In genomic region chr15:98567278-98568134, GRCm38 (mm10) we compare ENCODE assay signal across 8 mouse cellular contexts. TPM values are rescaled to one million over a fixed set of nuclear protein-coding genes. Genes with fewer than 3 reads are reported as not detected.
DNase-seq lines count a peak whose midpoint lies in the region; ATAC-seq lines count a peak whose summit lies in the region.

No protein-coding gene starts in this region.

- H3K9me3 ChIP-seq in hindbrain, embryonic 11.5 days (ENCODE audit: control insufficient read depth, low read length), result no peaks in the 10 kb centered on the region

- ATAC-seq in hindbrain, embryonic 11.5 days (ENCODE audit: low FRiP score), result peak; percentile 97

- DNase-seq in Muller cell, postnatal 12 days (ENCODE audit: inconsistent ontology term), result peak; percentile 99
- peak; percentile 100 for DNase-seq in cerebellum, adult 9-11 months
- DNase-seq in frontal cortex, adult 2 months (ENCODE audit: extremely low spot score in 1 of 2, low spot score in 1 of 2), result peak; percentile 99 to 100
- peak; percentile 99 for DNase-seq in hindbrain, embryonic 11.5 days (ENCODE audit: low spot score)
- peak; percentile 99 to 100 for DNase-seq in layer of hippocampus, postnatal 10 days (ENCODE audit: low spot score in 2 of 2)
- DNase-seq in lung, postnatal 10 days, result peak; percentile 100
- DNase-seq in ovary, postnatal 36 days (ENCODE audit: low spot score), result peak; percentile 99
- peak; percentile 99 for DNase-seq in thymus, postnatal 25 days

- H3K4me2 ChIP-seq in hindbrain, embryonic 11.5 days (replicated peaks; ENCODE audit: low read depth, low read length), result peak overlapping the region; percentile 77

- peak overlapping the region; percentile 87 for H3K27ac ChIP-seq in hindbrain, embryonic 11.5 days (ENCODE audit: low read depth, low read length)

- H3K4me1 ChIP-seq in hindbrain, embryonic 11.5 days (replicated peaks; ENCODE audit: control insufficient read depth, insufficient read depth, low read length), result no peaks in the 10 kb centered on the region

- no peaks in the 10 kb centered on the region for H3K36me3 ChIP-seq in hindbrain, embryonic 11.5 days (ENCODE audit: control insufficient read depth, insufficient read depth, low read length)

- under 1% methylated on average over 87 of the region's 88 CpGs for WGBS in hindbrain, embryonic 11.5 days

- H3K9ac ChIP-seq in hindbrain, embryonic 11.5 days (ENCODE audit: low read depth, low read length), result peak overlapping the region; percentile 92

- peak overlapping the region; percentile 93 for H3K4me3 ChIP-seq in hindbrain, embryonic 11.5 days (ENCODE audit: low read depth, low read length)

- no peaks in the 10 kb centered on the region for H3K27me3 ChIP-seq in hindbrain, embryonic 11.5 days (ENCODE audit: control insufficient read depth, insufficient read depth, low read length)

RNA-seq across cellular contexts. Expression of gene Ccnt1, which starts 3.2 kb away (rescaled TPM):
- 18.8 and 21.1 TPM in 2 replicates for polyA plus RNA-seq in frontal cortex, adult 2 months (2012; rRNA removed)
- 63.8 and 67.8 TPM in 2 replicates for polyA plus RNA-seq in hindbrain, embryonic 11.5 days (2014; fragmentation: Nextera tagmentation; extraction: Ambion mirVana)
- 10 to 100 TPM; 36.0 to 51.6 TPM for total RNA-seq in layer of hippocampus, postnatal 10 days (2021)

RNA-seq across cellular contexts. Expression of gene 4930415O20Rik, which starts 3.3 kb away (rescaled TPM):
- polyA plus RNA-seq in frontal cortex, adult 2 months (2012; rRNA removed), result 0.34 TPM in 1 of 2 replicates, not detected in the other
- polyA plus RNA-seq in hindbrain, embryonic 11.5 days (2014; fragmentation: Nextera tagmentation; extraction: Ambion mirVana), result not detected in 2 replicates
- total RNA-seq in layer of hippocampus, postnatal 10 days (2021), result not detected

RNA-seq across cellular contexts. Expression of gene Kansl2, which starts 33.4 kb away (rescaled TPM):
- 54.4 and 56.4 TPM in 2 replicates for polyA plus RNA-seq in frontal cortex, adult 2 months (2012; rRNA removed)
- 127 and 132 TPM in 2 replicates for polyA plus RNA-seq in hindbrain, embryonic 11.5 days (2014; fragmentation: Nextera tagmentation; extraction: Ambion mirVana)
- 10 to 100 TPM; 71.9 to 73.2 TPM for total RNA-seq in layer of hippocampus, postnatal 10 days (2021)

RNA-seq across cellular contexts. Expression of gene Adcy6, which starts 42.4 kb away (rescaled TPM):
- polyA plus RNA-seq in frontal cortex, adult 2 months (2012; rRNA removed), result 40.3 and 45.6 TPM in 2 replicates
- 12.4 and 17.3 TPM in 2 replicates for polyA plus RNA-seq in hindbrain, embryonic 11.5 days (2014; fragmentation: Nextera tagmentation; extraction: Ambion mirVana)
- 10 to 100 TPM; 41.4 to 44.6 TPM for total RNA-seq in layer of hippocampus, postnatal 10 days (2021)

Comparison
In these comparisons a context has a peak if more than half of its experiments do, and no peak if none do; other contexts are left out.
1. Peak in every context shown above with its lines: DNase-seq, ATAC-seq, H3K4me3 ChIP-seq and H3K27ac ChIP-seq.